Mouse (Mus musculus) olfactory bulb, adult 2 months (tissue): Measurements from ENCODE around the gene Dock8. TPM values are rescaled to one million over a fixed set of nuclear protein-coding genes. Genes with fewer than 3 reads are reported as not detected.

ENCODE experiments used
- H3K27ac ChIP-seq: fragments of 200-500 bp; 2 replicates; pipeline ENCODE4 v1.5.1; 2012; ENCODE audit warnings: low read depth, low read length; ENCODE audit not compliant: insufficient read depth
- H3K4me1 ChIP-seq: fragments of 200-500 bp; 2 replicates; pipeline ENCODE4 v1.6.1; 2012; ENCODE audit warnings: low read length; ENCODE audit not compliant: control insufficient read depth, insufficient read depth
- H3K4me3 ChIP-seq: fragments of 200-500 bp; 2 replicates; pipeline ENCODE4 v1.5.1; 2012; ENCODE audit warnings: mild to moderate bottlenecking, low read depth, low read length, moderate library complexity; ENCODE audit not compliant: insufficient read depth
- CTCF ChIP-seq: fragments of 200-500 bp; IDR thresholded peaks from 2 replicates; pipeline ENCODE4 v1.5.1; 2012; ENCODE audit warnings: low read depth, mild to moderate bottlenecking, low read length, moderate library complexity; ENCODE audit not compliant: insufficient read depth
- POLR2A ChIP-seq: fragments of 200-500 bp; IDR thresholded peaks from 2 replicates; pipeline ENCODE4 v1.6.1; 2012; ENCODE audit warnings: mild to moderate bottlenecking, low read depth, low read length, moderate library complexity; ENCODE audit not compliant: insufficient read depth
- WGBS: fragments of 180-500 bp; shearing (Covaris S2); methylation state at CpG from one replicate; pipeline ENCODE4 v1.1.7; 2018; 5-methylcytosine and 5-hydroxymethylcytosine counted together
- polyA plus RNA-seq: library from polyadenylated mRNA; stranded (reverse); fragments of >200 nt; gene quantifications from 2 replicates; pipeline ENCODE4 v1.2.4, GENCODE M21; 2012; ENCODE audit warnings: low replicate concordance; ENCODE audit not compliant: missing spikeins, insufficient read depth, insufficient read length

Dock8 gene
- polyA plus RNA-seq, 1 experiment = not detected

DNA sequence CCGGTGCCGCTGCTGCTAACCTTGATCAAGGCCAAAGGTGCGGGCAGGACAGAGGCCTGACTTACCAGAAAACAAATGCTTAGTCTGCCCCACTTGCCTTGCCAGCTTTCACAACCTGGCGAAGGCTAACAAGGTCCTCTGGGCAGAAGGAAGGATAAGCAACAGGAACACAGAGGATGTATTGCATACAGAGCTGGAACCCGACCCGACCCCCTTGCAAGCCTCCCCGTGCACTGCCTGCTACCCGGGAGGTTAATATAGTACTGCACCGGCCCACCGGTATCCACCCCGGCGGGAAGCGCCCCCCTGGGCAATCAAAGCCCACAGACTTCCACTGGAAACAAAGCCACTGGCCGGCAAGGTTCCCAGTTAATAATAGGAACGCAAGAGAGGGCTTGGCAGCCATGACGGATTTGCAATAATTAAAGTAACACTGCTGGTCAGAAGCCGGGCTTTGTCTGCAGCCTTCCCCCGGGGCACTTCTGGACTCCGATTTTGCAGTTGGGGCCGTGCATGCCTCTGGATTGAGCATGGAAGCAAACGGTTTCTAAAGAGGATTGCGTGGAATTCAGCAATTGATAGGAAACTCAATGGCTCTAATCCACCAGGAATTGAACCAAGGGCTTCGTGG lies 208.5 kb downstream of the Dock8 start:
- 20% methylated on average over 23 of the region's 23 CpGs for WGBS
- H3K4me3 ChIP-seq = no peak overlapping the region
- TF ChIP-seq CTCF = no peak
- H3K27ac ChIP-seq = no peak overlapping the region
- H3K4me1 ChIP-seq = peaks cover 6% of the 10 kb centered on the region

GRCm38 (mm10) chr19:25208596-25209110 lies 209.3 kb downstream of the Dock8 start:
- H3K27ac ChIP-seq = no peak overlapping the region
- H3K4me1 ChIP-seq = peaks cover 6% of the 10 kb centered on the region
- no peak overlapping the region for H3K4me3 ChIP-seq
- TF ChIP-seq POLR2A = no peak
- no peak for TF ChIP-seq CTCF
- 86% methylated on average over 11 of the region's 11 CpGs for WGBS

DNA sequence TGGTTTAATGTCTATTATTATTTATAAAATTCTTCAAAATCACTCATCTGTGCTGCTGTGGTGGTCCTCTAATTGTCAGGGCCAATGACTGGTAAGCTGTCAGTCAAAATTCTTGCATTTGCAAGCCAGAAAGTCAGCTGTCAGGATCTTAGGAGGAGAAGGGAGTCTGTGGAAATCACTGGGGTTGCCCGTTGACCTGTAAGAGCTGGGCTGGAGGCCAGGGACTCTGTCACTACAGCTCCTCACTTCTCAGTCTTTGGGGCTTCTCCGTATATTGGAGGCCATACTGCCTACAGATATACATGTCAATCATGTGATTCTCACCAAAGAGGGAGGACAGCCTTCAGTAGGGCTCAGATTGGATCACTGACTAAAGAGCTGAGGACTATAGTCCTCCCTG lies 221.3 kb downstream of the Dock8 start:
- no peak overlapping the region for H3K4me3 ChIP-seq
- no peaks in the 10 kb centered on the region for H3K4me1 ChIP-seq
- no peak overlapping the region for H3K27ac ChIP-seq
- WGBS = 86% methylated on average over 2 of the region's 2 CpGs
- TF ChIP-seq CTCF (no peak), POLR2A (no peak)

- Histone ChIP-seq H3K27ac (no peak overlapping the region), H3K4me1 (no peaks in the 10 kb centered on the region), H3K4me3 (no peak overlapping the region)
- TF ChIP-seq POLR2A (no peak), CTCF (no peak)
- WGBS = 80% methylated on average over 9 of the region's 9 CpGs
Observed at GRCm38 (mm10) chr19:25221964-25222640, 222.8 kb downstream of the Dock8 start.

DNA sequence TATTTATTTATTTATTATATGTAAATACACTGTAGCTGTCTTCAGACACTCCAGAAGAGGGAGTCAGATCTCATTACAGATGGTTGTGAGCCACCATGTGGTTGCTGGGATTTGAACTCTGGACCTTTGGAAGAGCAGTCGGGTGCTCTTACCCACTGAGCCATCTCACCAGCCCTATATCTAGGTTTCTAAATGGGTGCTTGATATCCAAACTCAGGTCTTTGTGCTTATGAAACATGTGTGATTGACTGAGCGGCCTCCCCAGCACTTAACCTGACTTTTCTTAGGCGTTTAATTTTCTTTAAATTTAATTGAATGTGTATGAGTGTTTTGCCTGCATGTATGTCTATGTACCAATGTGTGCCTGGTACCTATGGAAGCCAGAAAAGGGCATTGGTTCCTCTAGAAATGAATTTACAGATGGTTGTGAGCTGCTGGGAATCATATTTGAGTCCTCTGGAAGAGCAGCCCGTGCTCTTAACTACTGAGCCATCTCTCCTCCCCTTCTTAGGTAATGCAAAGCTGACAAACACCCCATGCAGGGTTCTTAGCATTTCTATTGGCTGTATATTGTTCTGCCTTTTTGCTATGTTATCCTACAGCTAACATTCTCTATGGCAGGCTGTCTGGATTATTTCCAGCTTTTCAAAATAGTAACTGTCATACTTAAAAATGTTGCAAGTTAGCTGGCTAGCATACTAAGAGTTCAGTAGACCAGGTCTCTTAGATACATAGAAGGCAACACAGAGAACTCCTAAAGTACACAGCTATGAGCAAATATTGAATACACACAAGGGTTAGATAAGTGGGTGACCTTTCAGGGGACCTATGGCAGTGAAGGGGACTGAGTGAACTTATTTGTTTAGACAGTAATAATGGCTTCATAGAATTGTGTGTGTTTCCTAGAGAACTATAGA lies 231.0 kb downstream of the Dock8 start:
- Histone ChIP-seq H3K27ac (no peak overlapping the region), H3K4me1 (no peaks in the 10 kb centered on the region), H3K4me3 (no peak overlapping the region)
- TF ChIP-seq CTCF (no peak), POLR2A (no peak)
- 81% methylated on average over 4 of the region's 4 CpGs for WGBS

DNA sequence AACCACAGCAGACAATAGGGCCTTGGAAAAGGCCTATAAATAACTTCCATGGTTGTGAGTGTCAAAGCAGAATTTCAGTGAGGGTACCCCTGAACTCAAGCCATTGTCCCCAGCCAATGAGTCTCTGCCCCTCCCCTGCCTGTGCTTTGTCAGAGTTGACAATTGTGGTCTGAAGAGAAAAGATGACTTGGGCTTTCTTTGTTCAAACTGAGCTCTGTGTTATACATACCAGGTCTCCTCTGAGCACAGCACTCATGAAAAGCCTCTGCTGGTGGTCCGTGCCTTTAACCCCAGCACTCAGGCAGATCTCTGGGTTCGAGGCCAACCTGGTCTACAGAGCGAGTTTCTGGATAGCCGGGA lies 231.6 kb downstream of the Dock8 start:
- WGBS = 84% methylated on average over 4 of the region's 4 CpGs
- TF ChIP-seq POLR2A = no peak
- no peak for TF ChIP-seq CTCF
- Histone ChIP-seq H3K4me3 (no peak overlapping the region), H3K27ac (no peak overlapping the region), H3K4me1 (no peaks in the 10 kb centered on the region)

DNA sequence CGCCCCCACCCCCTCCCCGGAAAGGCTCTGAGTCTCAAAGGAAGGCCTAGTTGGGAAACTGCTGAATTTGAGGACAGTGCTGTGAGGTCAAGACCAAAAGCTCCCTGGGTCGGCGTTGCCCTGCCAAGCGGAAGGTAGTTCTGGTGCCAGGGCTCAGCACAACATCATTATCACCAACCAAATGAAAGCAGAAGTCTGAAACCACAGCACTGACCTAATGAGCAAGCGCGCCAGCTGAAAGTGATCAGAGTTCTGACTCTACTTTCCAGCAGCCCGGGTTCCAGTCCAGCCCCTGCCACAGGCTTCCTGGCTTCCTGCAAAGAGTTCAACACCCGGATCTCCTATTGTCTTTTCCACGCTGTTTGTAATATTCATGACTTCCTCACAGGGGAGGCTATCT lies 232.7 kb downstream of the Dock8 start:
- Histone ChIP-seq H3K27ac (no peak overlapping the region), H3K4me3 (no peak overlapping the region), H3K4me1 (peaks cover 3% of the 10 kb centered on the region; the same call in 1 of the 2 replicates)
- TF ChIP-seq POLR2A (no peak), CTCF (no peak)
- WGBS = 65% methylated on average over 10 of the region's 10 CpGs

DNA sequence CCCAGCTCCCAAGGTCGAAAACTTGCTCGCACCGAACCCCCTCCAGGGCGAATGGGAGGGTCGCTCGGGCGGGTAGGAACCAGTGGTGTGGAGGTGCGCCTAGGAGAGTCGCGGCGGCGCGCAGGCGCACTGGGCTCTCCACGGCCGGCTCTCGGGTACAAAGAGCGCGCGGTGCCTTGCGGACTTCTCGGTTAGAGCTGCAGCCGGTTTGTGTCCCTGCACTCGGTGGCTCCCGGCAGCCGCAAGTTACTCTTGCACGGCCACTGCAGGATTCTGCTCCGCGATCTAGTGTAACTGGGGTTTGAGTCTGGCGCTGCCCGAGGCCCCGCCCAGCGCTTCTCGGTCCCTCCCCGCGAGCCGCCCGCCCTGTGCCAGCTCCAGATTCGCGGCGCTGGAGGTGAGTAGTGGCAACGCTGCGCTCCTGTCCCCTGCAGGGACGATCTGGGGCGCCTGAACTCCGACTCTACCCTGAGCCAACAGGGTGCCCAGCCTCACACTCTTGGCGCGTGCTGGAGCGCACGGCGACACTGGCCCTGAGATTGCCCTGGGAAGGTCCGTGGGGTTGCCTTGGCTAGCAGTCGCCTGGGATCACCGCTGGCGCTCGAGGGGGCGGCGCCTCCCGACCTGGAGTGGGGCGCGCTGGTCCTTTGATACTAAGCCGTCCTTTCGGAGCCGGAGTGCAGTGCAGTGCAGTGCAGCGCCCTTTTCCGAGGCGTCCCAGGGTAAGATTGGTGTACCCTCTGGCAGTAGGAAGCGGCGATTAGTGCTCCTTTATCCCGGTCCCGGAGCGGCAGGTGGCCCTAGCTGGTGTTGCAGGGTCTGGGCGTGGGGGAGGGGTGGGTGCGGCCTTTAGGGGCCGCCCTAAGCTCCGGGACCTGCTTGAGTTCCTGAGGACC lies 237.5 kb downstream of the Dock8 start, which contains the start of gene Kank1:
Gene Kank1 (plus strand): TSS at position 380 of the 896 bp plus-strand sequence.
- H3K27ac ChIP-seq = no peak within 1 kb of the TSS
- TF ChIP-seq CTCF (no peak), POLR2A (no peak)

More for the DNA sequence above, 237.5 kb downstream of the Dock8 start, which contains the start of gene Kank1:
- WGBS = under 1% methylated on average over 76 of the region's 76 CpGs
- Histone ChIP-seq H3K4me1 (peaks cover 10% of the 10 kb centered on the region), H3K4me3 (peak within 1 kb of the TSS; percentile 54)
